Mouse (Mus musculus) mesoderm, embryonic 11.5 days (tissue): ENCODE data around the gene Creb5.

Experiments used
- DNase-seq: peaks from one replicate; pipeline ENCODE4 v3.0.0-alpha.2; 2012; ENCODE audit warnings: low read depth, low spot score

Creb5 gene

DNA sequence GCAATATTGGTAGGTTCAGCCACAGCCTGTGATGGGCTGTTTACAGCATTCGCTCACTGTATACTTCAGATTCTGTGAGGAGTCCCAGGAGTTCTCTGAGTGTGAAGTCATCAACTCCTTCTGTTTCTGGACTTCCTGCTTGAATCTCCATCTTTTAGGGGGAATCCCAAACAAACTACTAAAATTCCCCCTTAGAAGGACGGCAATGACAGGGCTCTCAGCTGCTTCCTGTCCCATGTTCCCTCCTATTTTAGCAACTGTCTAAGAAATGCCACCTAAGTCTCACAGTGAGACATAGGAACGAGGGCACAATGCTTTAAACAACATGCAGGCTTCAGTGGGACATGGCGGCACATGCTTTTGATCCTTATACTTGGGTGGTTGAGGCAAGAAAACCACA, 204.3 kb downstream of the Creb5 start:
- DNase-seq = no peak

DNA sequence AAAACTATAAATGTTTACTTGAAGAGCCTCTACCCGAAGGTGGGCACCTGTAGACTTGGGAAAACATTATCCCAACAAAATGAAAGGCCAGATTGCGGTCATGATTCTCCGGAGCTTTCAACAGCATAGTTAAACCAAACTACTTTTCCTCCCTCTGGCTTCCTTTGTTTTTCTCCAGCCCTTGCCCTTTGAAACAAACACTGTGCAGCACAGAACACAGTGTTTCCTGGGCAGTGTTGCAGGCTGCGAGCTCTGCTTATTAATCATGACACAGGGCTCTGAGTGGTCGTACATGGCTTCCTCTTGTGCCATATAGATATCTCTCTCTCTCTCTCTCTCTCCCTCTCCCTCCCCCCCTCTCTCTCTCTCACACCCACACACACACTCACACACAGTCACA, 206.8 kb downstream of the Creb5 start:
- DNase-seq = no peak

- no peak for DNase-seq
Measured at GRCm38 (mm10) chr6:53495667-53496066, 208.6 kb downstream of the Creb5 start.

DNA sequence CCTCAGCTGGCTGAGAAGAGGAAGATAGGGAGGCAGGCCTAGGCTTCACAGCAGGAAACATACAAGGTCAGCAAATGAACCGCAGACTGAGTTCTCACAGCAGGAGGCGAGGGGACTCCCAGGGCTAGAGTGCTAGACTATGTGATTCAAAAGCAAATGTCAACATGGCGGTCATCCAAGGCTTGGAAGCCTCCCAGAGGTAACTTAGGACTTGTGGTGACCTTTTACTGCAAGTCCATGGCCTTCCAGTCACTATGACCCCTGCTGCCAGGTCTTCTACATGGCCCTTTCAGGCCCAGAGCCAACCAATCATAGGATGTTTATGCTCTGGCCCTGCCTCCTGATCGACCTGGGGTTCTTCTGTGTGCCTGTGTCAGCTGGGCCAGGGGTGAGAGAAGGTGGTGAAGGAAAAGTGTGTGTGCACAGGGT, 209.3 kb downstream of the Creb5 start:
- DNase-seq = no peak

DNA sequence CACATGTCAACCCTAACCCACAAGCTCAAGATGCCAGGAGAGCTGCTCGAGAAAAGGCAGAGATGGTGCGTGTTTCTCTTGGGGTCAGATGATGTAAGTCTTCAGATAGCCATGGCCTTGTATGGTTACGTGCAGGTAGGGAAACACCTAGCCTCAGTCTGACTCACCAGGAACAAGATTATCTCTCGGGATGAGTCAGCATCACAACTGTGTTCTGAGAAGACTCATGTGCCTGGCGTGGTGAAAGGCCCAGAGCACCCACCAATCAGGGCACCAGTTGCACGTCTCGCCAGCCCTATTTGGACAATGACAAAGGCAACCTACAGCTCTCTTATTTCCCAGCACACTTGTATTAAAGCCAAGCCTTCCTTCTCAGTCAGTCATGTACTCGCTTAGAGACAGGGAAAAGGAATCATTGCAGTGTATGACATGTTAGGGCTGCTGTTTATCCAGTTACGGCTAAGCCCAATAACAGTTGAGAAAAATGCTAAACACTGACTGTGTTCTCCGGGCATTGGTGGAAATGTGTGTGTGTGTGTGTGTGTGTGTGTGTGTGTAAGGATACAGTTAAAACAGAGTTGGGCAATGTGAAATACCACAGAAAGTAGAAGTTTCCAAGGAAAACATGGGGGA, 210.9 kb downstream of the Creb5 start:
- DNase-seq = no peak

DNA sequence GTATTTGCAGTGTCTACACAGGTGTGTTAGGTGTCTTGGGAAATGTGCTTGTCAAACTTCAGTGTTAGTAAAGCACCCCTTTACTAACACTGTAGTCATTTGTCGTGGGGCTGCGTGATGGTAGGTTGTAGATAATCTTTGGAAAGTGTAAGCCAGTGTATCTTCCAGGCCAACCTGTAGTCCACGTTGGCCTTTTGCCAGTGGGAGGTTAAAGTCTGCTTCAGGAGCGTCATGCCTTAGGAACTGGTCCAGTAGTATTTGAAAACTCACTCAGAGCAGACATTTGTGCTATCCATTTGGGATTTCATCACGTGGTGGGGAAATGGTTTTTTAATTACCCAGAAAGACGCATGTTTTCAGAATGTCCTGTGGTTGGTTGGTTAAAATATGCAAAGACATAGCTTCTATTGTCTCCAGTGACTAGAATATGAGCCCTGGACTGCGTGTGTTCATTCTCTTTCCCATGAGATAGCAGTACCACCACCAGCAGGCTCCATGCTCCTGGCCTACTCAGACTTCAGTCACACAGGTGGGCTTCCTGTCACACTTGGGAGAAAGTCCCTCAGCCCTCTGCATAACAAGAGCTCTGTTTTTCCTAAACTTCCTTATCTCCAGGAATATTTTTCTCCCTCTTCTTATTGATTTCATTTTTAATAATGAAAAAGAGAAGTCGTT, 212.7 kb downstream of the Creb5 start:
- DNase-seq = no peak

- DNase-seq = no peak
Measured at GRCm38 (mm10) chr6:53501236-53501635, 214.2 kb downstream of the Creb5 start.

DNA sequence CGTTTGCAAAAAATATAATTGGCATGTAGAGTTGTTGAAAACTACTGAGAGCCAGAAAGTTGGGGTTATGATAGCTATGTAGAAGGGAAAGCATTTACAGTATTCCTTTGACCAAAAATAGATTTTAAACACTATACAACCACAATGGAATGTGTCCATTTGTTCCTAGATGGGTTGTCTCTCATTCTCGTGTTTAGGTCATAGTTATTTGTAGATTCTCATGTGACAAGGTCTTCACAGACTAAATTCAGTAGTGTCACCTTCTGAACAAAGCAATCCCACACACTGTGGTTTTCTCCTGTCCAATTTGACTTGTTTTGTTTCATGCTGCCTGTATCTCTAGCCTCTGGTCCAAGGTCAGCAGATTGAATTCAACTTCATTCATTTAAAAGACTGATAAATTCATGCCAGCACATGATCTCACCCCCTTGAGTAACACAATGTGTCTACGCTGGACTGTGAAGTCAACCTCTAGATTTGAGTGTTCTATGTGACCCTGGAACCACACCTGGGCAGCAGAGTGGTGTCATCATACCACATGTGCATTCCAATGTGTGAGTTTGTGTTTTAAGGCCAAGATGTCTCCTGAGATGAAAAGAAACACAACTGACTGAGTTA, 220.0 kb downstream of the Creb5 start:
- no peak for DNase-seq

DNA sequence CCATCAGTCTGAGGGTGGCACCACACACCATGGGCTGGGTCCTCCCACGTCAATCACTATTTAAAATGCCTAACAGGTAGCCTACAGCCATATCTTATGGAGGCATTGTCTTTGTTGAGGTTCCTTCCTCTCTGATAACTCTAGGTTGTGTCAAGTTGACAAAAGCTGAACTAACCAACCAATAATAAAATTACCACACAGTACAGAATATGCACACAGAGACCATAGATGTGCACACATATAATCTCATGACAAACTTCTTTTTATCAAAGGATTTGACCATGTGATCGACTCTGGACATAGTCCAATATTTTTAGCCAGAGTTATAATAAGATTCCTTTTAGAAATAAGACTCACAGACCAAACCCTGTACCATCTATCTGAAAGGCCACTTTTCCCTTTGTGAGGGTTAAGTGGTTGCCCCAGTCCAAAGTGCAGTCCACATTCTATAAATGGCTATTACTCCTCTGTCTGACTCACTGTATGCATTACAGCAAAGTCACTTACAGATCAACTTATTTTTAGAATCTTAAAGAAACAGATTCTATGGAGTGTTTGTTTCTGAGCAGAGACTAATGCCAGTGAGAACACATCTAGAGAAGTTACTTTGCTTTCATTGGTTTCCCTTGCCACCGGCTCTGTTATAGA, 221.9 kb downstream of the Creb5 start:
- no peak for DNase-seq

DNA sequence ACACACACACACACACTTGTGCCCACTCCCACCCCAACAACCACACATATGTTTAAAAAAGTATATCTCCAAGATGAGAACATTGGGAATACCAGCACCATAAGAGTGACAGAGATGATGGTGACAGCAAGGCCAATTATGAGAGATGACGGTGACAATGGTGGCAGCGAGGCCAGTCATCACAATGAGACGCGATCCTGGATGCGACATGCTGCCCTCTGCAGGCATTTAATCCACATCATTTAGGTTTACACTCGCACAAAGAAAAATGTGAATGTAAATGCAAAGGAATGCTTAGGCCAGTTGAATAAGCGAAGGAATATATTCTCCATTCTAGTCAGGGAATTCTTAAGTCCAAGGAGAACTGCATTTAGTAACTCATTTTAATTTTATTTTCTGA, 222.9 kb downstream of the Creb5 start:
- DNase-seq = no peak

DNA sequence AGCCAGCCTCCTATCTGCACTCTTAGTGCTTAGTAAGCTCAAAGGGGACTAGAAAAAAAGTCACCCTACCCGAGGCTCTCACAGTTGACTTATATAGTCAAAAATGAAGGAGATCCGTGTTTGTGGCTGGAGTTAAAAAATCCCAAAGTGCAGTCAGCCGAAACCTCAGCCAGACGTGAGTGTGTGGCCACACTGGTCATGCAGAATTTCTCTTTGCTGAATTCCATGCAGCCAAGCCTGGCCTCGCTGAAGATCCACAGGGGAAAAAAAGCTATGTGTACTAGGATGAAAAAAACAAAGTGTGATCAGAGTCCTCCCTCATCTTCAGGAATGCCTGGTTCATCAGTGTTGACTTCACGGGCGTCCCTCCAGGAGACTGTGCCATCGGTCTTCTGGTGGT, 225.2 kb downstream of the Creb5 start:
- no peak for DNase-seq

GRCm38 (mm10) chr6:53513380-53513779, 226.3 kb downstream of the Creb5 start:
- no peak for DNase-seq

DNA sequence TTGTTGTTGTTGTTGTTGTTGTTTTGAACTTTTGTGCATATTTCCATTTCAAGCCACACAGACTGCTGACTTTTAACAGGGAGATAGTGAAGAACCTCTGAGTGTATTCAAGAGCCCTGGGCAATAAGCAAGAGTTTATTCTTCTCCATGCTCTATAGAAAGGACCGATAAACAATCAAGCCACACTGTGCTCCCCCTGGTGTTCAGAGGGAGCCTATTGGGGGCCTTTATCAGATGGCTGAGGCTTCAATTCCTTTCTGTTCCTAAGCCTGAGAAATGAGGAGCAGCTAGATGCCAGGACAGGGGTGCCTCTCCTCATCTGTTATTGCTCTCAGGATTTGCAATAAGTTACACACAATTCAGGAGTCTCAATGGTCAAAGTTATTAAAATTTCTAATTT, 227.8 kb downstream of the Creb5 start:
- no peak for DNase-seq

- no peak for DNase-seq
Measured at GRCm38 (mm10) chr6:53515611-53516010, 228.5 kb downstream of the Creb5 start.

DNA sequence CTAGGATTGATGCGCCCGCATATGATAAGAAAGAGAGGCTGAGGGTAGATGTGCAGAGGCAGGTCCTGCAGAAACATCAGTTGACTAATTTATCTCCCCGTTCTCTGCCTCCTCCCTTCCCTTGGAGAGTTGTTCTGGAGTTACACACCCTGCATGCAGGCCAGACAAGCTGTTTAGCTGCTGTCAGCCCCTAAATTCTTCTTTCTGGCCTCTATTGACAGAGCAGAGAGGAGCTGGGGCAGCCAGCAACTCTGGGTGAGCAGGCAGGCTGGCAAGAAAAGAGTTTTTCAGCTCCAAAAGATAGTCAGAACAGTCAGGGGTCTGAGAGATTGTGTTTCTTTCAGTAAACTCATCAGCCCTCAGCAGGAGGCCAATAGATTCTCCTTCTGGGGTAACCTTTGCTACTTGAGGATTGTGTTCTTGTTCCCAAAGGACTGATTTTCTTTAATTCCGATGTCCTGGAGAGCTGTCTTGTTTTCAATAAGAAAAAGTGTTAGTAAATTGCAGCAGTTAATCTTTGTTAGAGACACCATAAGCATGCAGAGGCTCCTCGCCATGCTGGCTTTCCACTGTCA, 230.4 kb downstream of the Creb5 start:
- no peak for DNase-seq

GRCm38 (mm10) chr6:53523743-53524497, 236.8 kb downstream of the Creb5 start:
- DNase-seq = no peak

- no peak for DNase-seq
Measured at GRCm38 (mm10) chr6:53526460-53526859, 239.4 kb downstream of the Creb5 start.

GRCm38 (mm10) chr6:53530742-53531141, 243.7 kb downstream of the Creb5 start:
- no peak for DNase-seq

- no peak for DNase-seq
Measured at GRCm38 (mm10) chr6:53531461-53531860, 244.4 kb downstream of the Creb5 start.

DNA sequence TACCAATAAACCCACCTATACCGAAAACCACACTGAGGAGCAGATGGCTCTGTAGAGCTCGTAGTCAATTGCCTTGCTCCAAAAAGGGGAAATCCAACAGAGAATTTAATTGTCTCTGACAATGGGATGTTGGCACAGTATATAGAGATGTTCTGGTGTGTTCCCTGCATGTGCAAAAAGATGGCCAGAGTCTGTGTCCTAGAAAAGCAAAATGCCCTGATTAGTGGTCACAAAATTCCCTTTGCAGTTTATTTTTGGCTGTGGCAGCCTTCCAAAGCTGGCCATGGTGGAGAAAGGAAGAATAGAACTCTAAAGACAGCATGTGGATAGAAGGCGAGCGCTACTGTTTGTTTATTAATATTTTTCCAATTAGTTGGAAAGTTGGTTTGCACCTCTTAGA, 250.5 kb downstream of the Creb5 start:
- DNase-seq = no peak

- no peak for DNase-seq
Measured at GRCm38 (mm10) chr6:53541798-53542197, 254.7 kb downstream of the Creb5 start.

DNA sequence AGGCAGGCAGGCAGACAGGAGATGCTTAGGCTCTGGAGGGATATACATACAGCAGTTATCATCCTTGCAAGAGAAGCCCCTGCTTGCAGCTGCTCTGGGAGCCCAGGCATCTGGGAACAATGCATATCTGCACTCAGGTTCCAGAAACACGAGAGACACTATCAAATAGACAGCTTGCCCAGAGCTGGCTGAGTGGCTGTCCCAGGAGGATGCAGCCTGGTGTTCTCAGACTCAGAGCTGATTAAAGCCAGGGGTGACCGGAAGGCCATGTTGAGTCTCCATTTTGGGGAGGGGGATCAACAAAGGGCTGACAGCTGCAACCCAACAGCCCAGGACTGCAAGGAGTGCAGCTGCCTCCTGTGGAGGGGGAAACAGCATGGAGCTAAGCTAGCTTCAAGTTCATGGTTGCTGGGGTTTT, 258.4 kb downstream of the Creb5 start:
- DNase-seq = peak; percentile 69
